Comparison of ENCODE assay signal across 18 mouse cellular contexts in the genomic region with DNA sequence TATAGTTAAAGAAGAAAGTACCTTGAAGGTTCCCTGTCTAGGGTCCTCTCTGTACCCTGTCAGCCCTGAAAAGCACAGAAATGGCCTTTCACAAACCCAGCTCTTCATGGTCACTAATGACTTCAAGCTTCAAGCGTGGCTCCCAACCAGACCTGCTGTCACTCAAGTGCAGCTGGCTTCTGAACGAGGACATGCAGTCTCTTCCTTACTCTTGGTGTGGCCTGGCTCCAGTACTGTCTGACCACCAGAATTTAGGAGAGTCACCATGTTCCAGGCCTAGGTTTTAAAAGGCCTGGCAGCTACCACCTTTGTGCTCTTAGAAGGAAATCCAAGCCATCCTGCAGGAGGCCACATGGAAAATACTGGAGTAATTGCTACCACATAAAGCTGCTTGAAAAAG. TPM values are rescaled to one million over a fixed set of nuclear protein-coding genes. Genes with fewer than 3 reads are reported as not detected.
"Had no signal": no experiment of that assay in that cellular context is flagged by ENCODE, and none has a peak within 500 bp of the region (broad histone marks: within the 10 kb centered on the region; RNA-seq: fewer than 3 reads in every experiment).

No protein-coding gene starts in this region.

- H3K27me3 ChIP-seq: liver, embryonic 13.5 days; megakaryocyte, embryonic 14.5 days; midbrain, embryonic 13.5 days; stomach, embryonic 15.5 days had no signal

- ATAC-seq: lung, postnatal 0 days; midbrain, embryonic 13.5 days; midbrain, embryonic 16.5 days had no signal

- H3K9me3 ChIP-seq: liver, embryonic 13.5 days; megakaryocyte, embryonic 14.5 days; midbrain, embryonic 10.5 days; midbrain, embryonic 13.5 days; stomach, embryonic 15.5 days had no signal

- H3K36me3 ChIP-seq: liver, embryonic 13.5 days; midbrain, embryonic 10.5 days had no signal

- H3K9ac ChIP-seq: liver, embryonic 13.5 days; lung, embryonic 14.5 days; midbrain, embryonic 13.5 days; stomach, embryonic 15.5 days had no signal

- H3K4me3 ChIP-seq: liver, embryonic 13.5 days; megakaryocyte, embryonic 14.5 days; midbrain, embryonic 10.5 days; midbrain, embryonic 13.5 days; stomach, embryonic 15.5 days had no signal

- DNase-seq: kidney, adult 11 months; kidney, adult 8-10 months; kidney, postnatal 14 days; kidney, postnatal 4 days; left cerebral cortex, postnatal 4 days; liver, embryonic 13.5 days; lung, embryonic 14.5 days; thymus, postnatal 25 days had no signal

- H3K4me2 ChIP-seq: liver, embryonic 13.5 days; lung, embryonic 14.5 days; midbrain, embryonic 13.5 days; stomach, embryonic 15.5 days had no signal

- H3K4me1 ChIP-seq: stomach, embryonic 15.5 days had no signal

- H3K27ac ChIP-seq: liver, embryonic 13.5 days; midbrain, embryonic 10.5 days; midbrain, embryonic 13.5 days; stomach, embryonic 15.5 days had no signal

RNA-seq across cellular contexts. Expression of a gene that starts 24.8 kb away (rescaled TPM):
- total RNA-seq: monocyte, adult 5-6 weeks had no signal
- polyA plus RNA-seq: liver, adult 2 months; liver, embryonic 13.5 days; liver, embryonic 16.5 days; lung, embryonic 14.5 days; lung, postnatal 0 days; midbrain, embryonic 13.5 days; neural tube, embryonic 11.5 days; stomach, embryonic 15.5 days had no signal
